Mouse (Mus musculus) MN1 (cell line): ENCODE measurements around the gene Lrrc27.

ENCODE experiments used
- DNase-seq: peaks from one replicate; pipeline ENCODE4 v3.0.0-alpha.2; 2016; ENCODE audit warnings: low spot score

The Lrrc27 gene

DNA sequence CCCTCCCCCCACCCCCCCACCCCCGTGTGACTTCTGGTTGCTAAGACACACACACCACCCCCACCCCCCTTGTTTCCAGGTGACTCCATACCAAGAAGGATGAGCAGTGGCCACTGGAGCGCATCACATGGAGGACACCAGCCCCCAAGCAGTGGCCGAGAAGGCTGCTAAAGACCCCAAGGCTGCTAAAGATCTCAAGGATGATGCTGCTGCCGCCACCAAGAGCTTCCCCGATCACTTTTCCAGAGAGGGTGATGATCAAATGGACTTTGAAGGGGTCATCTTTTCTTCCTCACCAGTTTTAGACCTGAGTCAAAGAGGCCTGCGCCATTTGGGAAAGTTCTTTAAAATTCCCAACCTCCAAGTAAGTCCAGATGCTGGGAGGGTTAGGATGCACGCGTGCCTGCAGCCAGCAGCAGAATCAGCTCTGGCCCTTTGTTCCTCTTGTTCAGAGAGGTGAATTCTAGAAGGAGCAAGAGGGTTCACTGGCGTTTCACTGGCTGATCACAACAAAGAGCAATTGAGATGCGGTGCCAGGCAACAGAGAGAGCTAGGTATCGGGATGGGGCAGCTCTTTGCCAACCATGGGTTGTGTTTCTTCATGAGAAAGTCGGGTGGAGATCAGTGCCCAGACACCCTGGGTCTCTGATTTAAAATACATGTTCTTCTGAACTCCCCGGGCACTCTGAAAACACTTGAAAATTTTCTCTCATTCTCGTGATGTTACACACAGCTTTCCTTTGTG is 2.0 kb downstream of the Lrrc27 start:
- no peak for DNase-seq

DNA sequence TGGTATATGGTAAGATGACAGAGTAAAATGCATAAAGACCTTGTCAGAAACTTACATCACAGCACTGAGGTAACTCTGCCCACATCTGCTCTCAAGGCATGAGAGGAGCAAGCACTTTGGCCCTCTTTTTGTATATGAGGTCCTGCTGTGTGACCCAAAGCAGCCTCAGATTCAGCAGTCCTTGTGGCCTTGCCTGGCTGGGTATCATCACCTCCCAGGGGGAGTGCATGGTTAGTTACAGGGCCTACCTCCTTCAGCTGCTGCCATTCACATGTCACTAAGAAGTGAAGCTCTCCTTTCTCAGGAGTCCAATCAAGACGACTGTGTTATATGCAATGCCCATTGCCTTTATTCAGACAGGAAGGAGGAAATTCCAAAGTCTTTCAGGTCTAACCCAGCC is 2.7 kb downstream of the Lrrc27 start:
- no peak for DNase-seq

DNA sequence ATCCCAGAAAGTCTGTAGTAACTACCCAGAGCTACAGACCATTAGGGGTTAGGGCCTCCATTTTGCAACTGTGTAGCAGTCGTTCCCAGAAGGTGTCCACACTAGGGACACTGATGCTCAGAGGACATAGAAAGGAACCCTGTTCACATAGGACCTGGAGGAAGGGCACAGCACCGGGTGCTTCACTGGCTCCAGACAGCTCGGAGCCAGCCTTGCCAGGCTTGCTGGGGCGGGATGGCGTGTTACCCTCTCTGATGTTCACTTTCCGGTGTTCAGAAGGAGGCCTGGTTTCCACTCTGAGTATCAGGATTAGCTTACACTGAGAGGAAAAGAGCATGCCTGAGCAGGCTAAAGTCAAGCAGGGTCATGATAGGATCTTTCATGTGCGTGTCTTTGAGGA is 3.2 kb downstream of the Lrrc27 start:
- no peak for DNase-seq

DNA sequence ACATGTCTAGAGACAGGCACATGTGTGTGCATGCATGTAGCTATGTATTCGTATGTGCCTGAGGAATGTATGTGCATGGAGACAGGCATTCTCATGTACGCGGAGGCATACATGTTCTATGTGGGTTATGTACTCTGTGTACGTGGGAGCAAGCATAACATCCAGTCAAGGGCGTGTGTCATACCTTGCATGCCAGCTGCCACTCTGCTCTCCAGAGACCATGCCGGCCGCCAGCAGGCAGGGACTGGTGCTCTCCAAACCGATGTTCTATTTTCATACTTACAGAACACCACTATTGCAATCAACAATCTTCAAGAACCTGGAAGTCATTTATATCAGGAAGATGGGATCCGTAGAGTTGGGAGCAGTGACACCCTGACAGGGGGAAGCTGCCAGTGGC is 3.7 kb downstream of the Lrrc27 start:
- DNase-seq, result no peak

DNA sequence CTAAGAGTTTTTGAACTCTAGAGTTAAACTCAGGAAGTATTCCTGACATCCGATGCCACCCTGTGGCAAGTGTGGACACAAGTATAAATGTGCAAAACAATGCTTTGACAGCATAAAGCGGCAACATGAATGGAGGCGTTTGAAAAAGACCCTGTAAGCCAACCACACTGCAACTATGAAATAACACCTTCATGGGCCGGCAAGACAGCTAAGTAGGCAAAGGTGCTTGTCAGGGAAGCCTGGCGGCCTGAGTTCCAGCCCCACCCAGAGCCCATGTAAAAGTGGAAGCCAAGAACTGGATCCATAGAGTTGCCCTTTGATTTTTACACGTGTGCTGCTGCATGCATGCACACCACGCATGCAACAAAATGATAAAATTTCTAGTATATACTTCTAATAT is 4.3 kb downstream of the Lrrc27 start:
- no peak for DNase-seq

DNA sequence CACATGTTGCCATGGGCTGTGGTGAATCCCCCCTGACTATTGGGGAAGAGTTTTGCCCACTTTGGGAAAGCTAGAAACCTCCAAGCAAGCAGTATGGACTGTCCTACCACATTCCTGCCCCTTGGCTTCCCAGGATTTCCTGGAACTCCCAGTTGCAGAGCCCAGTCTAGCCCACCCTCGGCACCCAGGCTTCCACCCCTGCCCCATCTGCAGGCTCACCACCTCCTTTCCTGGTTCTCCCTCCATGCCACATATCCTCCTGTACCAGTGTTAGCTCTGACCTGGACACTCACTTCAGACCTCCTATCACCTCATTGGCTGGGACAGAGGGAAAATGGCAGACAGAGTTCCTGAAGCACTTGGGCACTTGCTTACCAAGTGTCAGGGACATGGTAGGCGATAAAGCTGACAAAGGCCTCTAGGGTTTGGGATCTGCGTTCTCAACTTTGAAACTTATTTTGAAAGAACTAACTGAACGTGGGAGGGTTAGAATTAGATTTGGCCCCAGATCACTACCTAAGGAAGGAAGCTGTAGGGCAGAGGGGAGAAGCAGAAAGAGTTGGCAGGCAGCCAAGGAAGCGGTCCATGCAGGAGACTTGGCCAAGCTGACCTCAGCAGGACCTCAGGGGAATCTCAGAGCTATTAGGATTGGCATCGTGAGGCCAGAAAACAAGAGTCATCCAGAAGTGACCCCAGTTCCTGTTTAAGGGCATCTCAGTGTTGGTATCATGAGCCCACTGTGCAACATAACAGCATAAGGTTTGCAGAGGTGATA is 6.0 kb downstream of the Lrrc27 start:
- DNase-seq, result peak; percentile 80

DNA sequence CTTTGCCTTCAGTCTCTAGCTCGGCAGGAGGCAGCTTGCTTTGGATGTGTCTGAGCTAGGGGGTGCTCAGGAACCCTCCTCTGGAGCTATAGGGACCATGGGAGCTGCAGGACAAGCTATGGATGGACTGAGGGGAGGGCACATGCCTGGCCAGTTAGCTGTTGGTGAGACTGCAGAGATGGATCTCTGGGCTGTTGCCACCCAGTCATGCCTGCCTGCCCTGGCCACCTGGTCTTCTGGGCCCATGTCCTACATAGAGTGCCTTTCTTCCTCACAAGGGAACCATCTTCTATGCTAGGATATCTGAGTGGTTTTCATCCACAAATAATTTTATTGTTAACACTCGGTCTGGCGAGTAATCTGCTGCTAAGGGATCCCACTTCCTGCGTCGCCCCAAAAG is 6.7 kb downstream of the Lrrc27 start:
- no peak for DNase-seq

DNA sequence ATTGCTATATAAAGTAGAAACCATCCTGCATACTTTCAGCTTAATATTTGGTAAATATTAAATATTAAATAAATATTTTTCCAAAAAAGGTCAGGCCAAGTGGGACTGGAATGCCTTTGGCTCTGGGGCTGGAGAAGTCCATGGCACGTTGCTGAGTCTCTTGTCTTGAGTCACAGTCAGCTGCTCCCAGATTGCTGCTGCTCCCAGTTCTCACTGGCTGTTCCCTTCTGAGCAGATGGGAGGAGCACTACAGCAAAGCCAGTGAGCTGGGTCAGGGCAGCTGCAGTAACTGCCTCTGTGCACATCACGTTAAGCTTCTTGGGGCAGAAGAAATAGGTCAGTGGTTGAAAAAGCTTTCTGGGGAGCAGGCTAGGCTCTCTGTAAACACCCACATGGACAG is 7.5 kb downstream of the Lrrc27 start:
- DNase-seq, result peak; percentile 63

DNA sequence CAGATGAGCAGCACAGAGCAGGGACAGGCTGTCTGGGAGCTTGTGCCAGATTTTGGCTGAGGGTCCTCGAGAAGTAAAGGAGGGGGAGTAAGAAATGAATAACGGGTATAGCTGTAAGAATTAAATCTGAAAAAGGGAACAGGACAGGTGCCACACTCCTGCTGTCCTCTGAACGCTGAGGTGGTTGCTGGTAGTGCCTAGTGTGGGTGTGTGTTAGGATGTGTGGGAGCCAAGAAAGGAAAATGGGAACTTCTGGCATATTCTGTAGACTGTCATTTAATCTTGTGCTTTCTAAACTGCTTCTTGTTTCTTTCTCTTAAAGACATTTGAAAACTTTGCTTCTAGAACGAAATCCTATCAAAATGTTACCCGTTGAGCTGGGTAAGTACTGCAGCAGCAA is 8.3 kb downstream of the Lrrc27 start:
- DNase-seq, result no peak

DNA sequence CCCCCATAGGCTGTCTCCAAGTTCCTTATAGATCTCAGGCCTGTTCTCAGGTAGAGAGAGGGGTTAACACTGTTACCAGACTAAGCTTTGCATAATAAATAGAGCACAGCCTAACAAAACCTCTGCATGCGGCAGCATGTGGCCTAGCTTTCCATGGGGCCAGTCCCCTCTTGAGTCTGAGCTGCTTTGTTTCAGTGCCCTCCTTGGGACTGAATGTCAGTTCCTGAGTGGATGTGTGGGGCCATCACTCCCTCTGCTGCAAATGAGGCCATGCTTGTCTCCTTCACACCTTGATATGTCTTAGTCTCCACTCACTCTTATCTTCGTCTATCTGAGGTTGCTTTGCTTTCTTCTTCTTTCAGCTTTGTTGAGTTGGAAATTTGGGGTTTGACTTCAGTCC is 9.1 kb downstream of the Lrrc27 start:
- no peak for DNase-seq

DNA sequence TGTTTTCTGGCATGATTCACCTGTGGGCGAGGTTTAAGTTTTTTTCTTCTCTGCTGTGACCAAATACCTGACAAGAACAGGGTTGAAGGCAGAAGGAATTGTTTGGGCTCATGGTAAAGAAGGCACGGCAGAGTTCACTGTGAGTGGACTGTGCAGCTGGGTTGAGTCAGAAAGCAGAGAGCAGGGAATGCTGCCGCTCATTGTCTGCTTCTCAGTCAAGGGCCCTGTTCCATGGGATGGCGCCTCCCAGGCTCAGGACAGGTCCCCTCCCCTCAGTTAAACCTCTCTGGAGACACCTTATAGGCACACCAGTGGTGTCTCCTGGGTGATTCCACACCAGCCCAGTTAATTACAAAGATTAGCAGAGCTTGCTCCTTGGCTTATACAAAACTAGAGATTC is 9.6 kb downstream of the Lrrc27 start:
- no peak for DNase-seq

DNA sequence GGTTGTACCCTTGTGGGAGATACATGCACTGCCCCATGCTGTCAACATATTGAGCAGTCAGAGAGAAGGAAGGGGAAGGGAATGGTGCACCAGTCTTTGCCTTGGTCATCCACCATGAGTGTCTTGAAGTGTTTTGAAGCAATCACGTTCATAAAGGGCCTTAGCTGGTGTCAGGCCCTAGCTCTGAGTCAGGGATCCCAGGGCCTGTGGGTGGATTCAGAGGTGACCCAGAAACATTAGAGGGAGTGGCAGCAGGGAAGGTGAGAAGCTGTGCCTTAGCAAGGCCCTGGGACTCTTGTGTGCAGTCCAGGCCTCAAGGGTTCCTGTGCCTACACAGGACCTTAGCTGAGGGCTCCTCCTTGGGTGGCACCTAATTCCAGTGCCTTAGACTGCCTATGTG is 11.3 kb downstream of the Lrrc27 start:
- DNase-seq, result no peak

DNA sequence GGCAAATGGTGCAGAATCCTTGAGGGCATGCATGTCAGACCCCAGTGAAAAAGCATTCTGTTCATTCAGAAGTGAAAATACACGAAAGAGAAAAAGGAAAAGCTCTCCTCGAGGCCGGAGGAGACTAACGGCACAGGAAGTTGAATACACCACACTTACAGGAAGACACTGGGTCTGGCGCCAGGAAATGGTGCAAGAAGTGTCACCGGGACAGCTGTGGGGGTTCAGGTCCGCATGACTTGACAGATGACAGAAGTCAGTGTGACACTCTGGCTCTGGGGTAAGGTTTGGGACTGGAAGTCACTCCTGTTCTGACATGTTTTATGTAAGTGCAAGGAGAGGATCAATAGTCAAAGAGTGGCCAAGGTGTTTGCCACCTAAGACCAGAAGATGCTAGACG is 11.9 kb downstream of the Lrrc27 start:
- DNase-seq, result no peak

DNA sequence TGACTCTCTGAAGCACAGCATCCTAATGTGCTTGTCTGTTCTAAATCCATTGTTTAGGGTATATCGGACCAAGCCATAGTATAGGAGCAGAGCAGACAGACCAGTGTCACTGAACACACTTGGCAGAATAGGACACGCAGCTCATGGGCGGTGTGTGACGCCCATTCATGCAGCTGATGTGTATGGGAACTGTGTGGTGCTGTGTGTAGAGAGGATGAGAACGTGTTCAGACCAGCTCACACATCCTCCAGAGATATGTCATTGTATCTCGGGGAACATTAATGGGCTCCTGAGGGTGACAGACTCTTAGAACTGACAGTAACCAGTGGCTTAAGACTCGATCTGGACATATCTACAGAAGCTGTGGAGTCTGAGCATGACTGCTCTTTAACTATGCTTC is 13.6 kb downstream of the Lrrc27 start:
- no peak for DNase-seq

DNA sequence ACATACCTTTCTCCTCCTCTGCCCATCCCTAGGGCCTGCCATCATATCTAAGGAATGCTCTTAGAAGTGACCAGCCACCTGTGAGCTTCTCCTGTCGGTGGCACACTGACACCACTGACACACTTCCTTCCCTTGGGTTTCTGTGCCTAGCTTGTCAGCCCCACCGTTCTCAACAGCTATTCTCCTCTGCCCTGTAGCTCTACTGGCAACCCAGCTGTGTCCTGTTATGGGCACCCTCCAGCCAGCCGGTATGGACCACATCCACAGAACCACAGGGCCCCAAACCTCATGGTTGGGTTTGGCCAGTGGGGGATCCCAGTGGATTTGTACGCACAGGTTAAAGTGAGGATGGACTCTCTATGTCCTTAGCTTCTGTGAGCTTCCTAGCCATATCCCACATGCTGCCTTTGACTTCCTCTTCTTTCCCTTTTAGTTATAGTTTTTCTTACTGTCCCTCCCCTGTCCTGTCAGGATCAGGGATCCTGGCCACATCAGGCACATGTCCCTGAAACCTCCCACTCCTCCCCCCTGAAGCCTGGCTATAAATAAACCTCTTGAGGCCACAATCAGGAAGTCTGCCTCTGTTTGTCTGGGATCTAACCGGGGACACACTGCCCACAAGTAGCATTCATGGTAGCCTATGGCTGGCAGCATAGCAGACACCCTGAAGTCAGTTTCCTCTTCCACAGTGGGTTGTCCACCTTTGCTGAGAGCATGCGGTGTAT is 15.8 kb downstream of the Lrrc27 start:
- no peak for DNase-seq

DNA sequence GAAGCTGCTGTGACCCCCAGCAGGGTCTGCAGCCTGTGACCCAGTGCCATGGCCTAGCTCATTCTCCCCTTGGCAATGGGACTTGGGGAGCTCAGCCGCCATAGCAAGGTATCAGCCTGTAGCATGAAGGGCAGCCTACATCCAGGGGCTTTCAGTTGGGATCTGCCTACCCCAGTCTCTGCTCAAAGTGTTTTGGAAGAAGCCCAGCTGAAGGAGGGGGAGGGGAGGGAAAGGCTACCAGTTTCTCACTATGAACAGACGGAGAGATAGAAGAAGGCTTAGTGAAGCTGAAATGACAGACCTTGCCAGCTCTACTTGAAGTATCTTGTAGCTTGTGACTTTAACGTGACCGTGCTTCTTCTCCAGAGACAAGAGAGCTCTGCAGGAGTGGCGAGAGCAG is 17.0 kb downstream of the Lrrc27 start:
- no peak for DNase-seq

DNA sequence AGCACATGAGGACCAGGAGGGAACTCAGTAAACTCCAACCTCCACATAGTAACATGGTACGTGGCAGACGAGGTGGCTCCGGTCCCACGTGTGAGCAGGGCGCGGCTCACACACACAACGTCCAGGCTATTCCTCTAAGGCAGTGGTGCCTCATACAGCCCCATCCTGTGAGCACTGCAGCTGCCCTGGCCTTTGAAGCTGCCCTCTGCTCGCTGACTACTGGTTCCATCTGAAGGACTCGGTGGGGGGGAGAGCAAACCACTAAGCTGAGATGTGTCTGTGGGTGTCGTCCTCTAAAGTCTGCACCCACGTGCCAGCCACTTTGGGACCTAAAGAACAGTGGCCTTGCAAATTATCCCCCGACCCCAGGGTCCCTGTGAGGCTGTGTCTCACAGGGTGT is 17.5 kb downstream of the Lrrc27 start:
- DNase-seq, result no peak

DNA sequence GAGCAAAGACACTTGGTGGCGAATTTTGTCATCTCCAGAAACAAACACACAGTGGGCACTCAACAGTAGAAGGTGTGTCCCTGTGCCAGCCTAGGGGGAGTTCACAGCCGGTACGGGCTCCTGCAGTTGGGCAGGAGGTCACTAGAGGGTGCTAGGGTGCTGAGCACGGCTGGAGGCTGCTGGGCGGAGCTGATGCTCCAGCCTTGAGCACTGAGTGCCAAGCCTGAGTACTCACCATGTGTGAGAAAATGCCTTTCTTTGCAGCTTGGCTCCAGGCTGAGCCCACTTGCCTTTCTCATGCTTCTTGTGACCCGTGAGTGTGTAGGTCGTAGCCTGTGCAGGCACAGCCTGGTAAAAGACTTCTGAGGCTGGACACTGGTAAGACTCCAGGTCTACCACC is 20.9 kb downstream of the Lrrc27 start:
- peak; percentile 91 for DNase-seq

DNA sequence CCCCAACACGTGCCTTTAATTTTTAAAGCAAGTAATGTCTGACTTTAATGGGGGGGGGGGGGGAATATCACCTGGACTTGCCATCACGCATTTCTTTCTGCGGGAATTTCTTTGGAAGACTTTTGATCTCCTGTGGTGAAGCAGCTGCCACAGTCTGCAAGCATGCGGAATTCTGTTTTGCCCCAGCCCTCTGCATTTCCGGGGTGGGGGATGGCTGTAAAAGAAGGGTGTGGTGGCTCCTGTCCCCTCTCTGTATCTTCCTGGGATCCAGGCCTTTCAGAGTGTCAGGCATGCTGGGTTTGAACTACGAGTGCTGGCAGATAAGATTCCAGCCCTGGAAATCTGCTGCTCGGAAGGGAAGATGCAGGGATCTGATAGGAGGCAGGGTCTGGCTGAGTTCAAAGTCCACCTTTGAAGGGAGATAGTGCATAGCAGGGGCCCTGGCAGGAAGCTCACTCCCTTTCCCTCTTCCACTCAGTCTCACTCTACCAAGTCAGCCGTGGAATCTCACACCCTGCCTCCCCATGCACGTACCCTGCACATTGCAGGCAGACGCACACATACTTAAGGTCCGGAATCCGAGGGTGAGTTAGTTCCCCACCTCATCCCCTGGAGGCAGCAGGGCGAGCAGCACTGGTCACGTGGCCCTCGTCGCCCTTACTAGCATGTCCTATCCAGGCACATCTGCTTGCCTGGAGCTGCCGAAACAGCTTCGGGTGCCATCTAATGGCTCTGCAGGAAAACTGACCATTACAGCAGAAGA is 21.8 kb downstream of the Lrrc27 start:
- DNase-seq, result peak; percentile 89

DNA sequence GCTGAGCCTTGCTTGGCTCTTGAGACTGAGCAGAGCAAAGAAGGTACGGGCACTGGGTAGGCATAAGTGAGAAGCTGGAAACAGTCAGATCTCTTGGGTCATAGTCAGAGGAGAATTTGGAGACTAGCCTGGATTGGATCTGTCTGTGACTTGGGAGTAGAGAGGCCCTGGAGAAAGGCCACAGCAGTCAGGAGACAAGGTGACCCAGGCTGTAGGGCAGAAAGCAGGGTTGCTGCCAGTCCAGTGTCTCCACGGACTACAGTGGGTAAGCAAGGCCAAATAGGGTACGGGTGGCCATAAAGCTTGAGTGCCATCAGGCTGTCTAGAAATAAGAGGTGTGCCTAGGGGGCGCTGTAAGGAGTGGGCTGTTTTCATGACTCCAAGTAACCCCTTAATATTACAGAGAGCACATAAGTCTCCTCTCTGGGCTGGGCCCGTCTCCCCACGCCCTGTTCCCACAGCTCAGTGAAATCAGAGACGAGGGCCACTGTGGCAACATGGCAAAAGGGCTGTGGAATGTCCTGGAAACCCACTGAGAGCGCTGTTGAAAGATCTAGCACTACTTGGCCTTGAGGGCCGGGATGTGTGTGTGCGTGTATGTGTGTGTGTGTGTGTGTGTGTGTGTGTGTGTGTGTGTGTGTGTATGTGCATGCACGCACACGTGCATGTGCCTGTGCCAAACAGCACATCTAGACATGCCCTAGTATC is 23.0 kb downstream of the Lrrc27 start:
- no peak for DNase-seq

DNA sequence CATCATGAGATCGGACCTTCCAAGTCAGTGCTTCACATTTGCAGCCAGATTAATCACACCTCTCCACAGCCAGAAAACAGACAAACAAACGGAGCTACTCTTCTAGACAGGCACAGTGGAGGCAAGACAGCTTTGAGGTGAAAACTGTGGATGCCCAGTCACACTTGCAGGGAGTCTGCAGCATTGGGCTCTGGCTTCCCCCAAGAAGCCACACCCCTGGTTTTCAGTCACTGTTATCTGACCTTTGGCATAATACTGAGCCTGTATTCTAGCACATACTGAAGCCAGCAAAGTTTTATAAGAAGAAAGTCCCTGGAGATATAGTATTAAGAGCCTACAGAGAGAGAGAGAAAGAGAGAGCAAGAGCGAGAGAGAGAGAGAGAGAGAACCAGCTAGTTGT is 26.6 kb downstream of the Lrrc27 start:
- DNase-seq, result no peak

DNA sequence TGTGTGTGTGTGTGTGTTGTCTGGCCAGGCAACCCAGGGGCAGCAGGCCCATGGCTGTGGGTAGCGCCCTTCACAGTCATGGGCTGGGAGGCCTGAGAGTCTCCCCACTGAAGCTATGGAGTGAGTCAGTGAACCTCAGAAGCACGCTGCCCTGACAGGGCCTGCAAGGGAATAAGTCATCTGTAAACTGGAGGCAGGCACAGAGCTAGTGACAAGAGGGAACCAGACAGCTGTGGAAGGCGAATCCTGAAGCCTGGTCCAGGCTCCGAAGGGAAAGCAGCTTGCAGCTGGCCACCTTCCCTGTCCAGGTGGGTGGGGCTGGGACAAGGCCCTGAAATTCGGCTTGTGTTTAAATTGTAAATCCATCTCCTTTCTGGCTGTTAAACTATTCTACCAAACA is 33.3 kb downstream of the Lrrc27 start:
- DNase-seq, result peak; percentile 45
